Mouse (Mus musculus) MEL (cell line): ENCODE data around the gene Gemin2.

Experiments used
- CTCF ChIP-seq, 3 experiments: IDR thresholded peaks in 2 of 3; conservative IDR thresholded peaks in 1 of 3; 2 replicates each; pipeline ENCODE4 v1.5.1; 2011 to 2012; ENCODE audit warnings: low read length in 3 of 3, low read depth in 2 of 3, mild to moderate bottlenecking in 2 of 3, improper control_type of control experiment in 1 of 3, inconsistent platforms in 1 of 3, mixed read lengths in 1 of 3, moderate library complexity in 1 of 3; ENCODE audit not compliant: control insufficient read depth in 1 of 3, insufficient read depth in 1 of 3, poor library complexity in 1 of 3, severe bottlenecking in 1 of 3
- EP300 ChIP-seq, 2 experiments: IDR thresholded peaks; 2 replicates each; pipeline ENCODE4 v1.6.1; 2011; ENCODE audit warnings: improper control_type of control experiment in 2 of 2, low read length in 2 of 2, low read depth in 1 of 2, mild to moderate bottlenecking in 1 of 2
- HCFC1 ChIP-seq: IDR thresholded peaks from 2 replicates; pipeline ENCODE4 v1.6.1; 2012; ENCODE audit warnings: low read depth, mild to moderate bottlenecking, inconsistent platforms, low read length, improper control_type of control experiment, moderate library complexity
- POLR2A ChIP-seq, 2 experiments: IDR thresholded peaks; 2 replicates each; pipeline ENCODE4 v1.6.1; 2011 to 2012; ENCODE audit warnings: low read length in 2 of 2, mild to moderate bottlenecking in 2 of 2, control low read depth in 1 of 2, improper control_type of control experiment in 1 of 2, low read depth in 1 of 2, moderate library complexity in 1 of 2; ENCODE audit not compliant: control insufficient read depth in 1 of 2, insufficient read depth in 1 of 2, poor library complexity in 1 of 2
- POLR2AphosphoS5 ChIP-seq: IDR thresholded peaks from 2 replicates; pipeline ENCODE4 v1.6.1; 2012; ENCODE audit warnings: low read depth, borderline replicate concordance, mild to moderate bottlenecking, inconsistent platforms, low read length, moderate library complexity, mixed read lengths
- RCOR1 ChIP-seq: IDR thresholded peaks from 2 replicates; pipeline ENCODE4 v1.6.1; 2012; ENCODE audit warnings: low read depth, mild to moderate bottlenecking, inconsistent platforms, low read length, improper control_type of control experiment
- SMC3 ChIP-seq: IDR thresholded peaks from 2 replicates; pipeline ENCODE4 v1.6.1; 2011; ENCODE audit warnings: low read depth, low read length, improper control_type of control experiment
- TCF12 ChIP-seq: IDR thresholded peaks from 2 replicates; pipeline ENCODE4 v1.6.1; 2014; ENCODE audit warnings: low read depth, mild to moderate bottlenecking, inconsistent platforms, low read length, improper control_type of control experiment, moderate library complexity
- USF1 ChIP-seq: IDR thresholded peaks from 2 replicates; pipeline ENCODE4 v1.6.1; 2014; ENCODE audit warnings: low read depth, mild to moderate bottlenecking, inconsistent platforms, low read length, improper control_type of control experiment, moderate library complexity

DNA sequence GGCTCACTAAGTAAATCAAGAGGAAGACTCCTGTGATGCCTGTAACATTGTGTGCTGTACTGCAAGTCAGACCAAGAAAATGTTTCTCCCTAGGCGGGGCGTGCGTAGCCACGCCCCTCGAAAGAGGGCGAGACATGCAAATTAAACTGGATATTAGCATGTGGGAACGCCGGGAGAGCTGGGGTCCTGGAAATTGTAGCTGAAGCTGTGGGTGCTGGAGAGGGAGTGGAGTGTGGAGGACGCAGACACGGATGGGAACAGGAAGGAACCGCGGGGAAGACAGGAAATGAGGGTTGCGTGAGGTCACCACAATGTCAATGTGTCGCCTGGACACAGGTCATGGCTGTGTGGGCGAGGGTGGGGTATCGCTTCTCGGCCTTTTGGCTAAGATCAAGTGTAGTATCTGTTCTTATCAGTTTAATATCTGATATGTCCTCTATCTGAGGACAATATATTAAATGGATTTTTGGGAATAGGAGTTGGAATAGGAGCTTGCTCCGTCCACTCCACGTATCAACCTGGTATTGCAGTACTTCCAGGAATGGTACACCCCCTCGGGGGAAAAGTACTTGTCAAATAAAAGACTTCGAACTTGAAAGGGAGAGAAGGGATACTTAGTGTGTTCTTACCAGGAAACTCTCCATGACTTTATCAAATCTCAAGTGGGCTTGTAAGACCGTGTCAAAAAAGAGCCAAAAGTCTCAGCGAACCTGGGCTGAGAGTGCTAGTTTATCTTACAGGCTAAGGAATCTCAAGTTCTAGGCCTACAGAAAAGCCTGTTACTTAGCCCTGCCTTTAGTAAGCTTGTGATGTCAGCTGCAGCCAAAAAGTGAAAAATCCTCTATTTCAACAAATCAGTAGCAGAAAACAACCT lies 27.0 kb downstream of the Gemin2 start:
- TF ChIP-seq POLR2A (IDR thresholded peaks at IDR 0.05; ENCODE audit: control insufficient read depth in 1 of 2, insufficient read depth in 1 of 2, low read depth in 1 of 2, low read length in 2 of 2, poor library complexity in 1 of 2) (peak; percentile 99 to 100), SMC3 (no peak), POLR2AphosphoS5 (peak; percentile 99; the same call in 1 of the 2 replicates), RCOR1 (no peak), EP300 (IDR thresholded peaks at IDR 0.05; ENCODE audit: low read depth in 1 of 2, low read length in 2 of 2) (no peak), TCF12 (no peak), CTCF (IDR thresholded peaks at IDR 0.05 in 2 of 3, conservative IDR thresholded peaks at IDR 0.05 in 1 of 3; ENCODE audit: control insufficient read depth in 1 of 3, insufficient read depth in 1 of 3, low read depth in 2 of 3, low read length in 3 of 3, poor library complexity in 1 of 3, severe bottlenecking in 1 of 3) (no peak), HCFC1 (no peak), USF1 (no peak)
